Mouse (Mus musculus) bone marrow macrophage, adult 2 months (primary cell): ENCODE data around the gene Ptges3.

ENCODE experiments used
- CTCF ChIP-seq: IDR thresholded peaks from 2 replicates; pipeline ENCODE4 v1.5.1; 2012; ENCODE audit warnings: low read depth, mild to moderate bottlenecking, low read length, moderate library complexity
- POLR2A ChIP-seq: IDR thresholded peaks from 2 replicates; pipeline ENCODE4 v1.6.1; 2012; ENCODE audit warnings: mild to moderate bottlenecking, low read depth, low read length, borderline replicate concordance

DNA sequence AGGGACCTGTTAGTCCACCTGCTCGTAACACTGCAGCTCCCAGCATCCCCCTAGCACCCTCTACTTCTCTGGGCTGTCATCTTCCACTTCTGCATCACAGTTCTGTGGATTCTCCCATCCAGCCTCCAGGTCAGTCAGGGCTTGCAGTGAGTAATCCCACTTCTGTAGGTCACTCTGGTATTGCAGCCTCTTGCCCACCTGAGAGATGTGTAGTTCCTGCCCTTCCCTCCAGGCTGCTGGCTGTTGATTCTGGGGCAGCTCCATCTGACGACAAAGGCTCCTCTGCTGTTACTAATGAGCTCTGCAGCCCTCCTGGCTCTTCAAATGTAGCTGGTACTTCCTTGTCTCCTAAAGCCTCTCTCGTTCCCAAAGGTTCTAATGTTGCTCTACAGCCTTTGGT, 18.9 kb upstream of the Ptges3 start:
- TF ChIP-seq POLR2A (no peak), CTCF (no peak)
